Mouse (Mus musculus): ENCODE results near the gene Bcl11a. TPM values are rescaled to one million over a fixed set of nuclear protein-coding genes. Genes with fewer than 3 reads are reported as not detected.

Gene Bcl11a
- total and polyA plus RNA-seq, 3 experiments = 37.0 to 112 (median 83.8) TPM

DNA sequence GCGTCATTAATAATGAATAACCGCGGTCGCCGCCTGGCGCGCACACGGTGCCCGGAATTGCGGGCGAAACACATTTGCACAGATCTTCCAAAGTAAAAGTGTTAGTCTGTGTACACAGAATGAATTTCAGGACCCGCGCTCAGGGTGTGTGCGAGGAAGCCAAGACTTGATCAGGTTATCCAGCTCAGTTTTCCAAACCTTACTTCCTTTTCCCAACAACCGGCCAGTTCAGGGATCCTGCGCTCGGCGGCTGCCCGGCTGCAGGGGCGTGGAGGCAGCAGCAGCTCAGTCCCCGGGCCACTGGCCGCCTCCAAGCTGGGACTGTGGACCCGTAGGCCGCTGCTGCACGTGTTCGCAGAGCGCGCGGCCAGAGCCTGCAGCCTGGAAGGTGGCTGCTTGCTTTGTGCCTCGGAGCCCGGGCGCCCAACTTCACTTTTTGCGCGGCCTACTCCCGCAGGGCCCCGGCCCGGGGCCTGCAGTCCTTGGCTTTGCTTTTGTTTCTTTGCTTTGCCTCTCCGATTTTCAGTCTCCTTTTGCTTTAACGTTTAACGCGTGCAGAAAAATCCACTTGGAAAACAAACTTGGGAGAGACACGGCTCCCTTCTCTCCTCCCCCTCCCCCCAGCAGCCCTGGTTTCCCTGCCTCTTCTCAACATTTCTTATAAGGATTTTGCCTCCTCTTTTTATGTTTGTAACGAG, 4.0 kb downstream of the Bcl11a start:
- H3K9me3 ChIP-seq (replicated peaks; ENCODE audit: insufficient read depth, low read length) = no peaks in the 10 kb centered on the region
- DNase-seq (ENCODE audit: low read depth, low spot score) = peak; percentile 69
- peak; percentile 34; the same call in 1 of the 2 replicates for TF ChIP-seq SIN3A (IDR thresholded peaks at IDR 0.05; ENCODE audit: low read length)
- no peak for TF ChIP-seq USF2 (IDR thresholded peaks at IDR 0.05; ENCODE audit: borderline replicate concordance in 1 of 2, insufficient read depth in 1 of 2, low read depth in 1 of 2, low read length in 2 of 2)
- peak; percentile 74; the same call in 1 of the 2 replicates for TF ChIP-seq MAX (IDR thresholded peaks at IDR 0.05; ENCODE audit: low read length)
- no peak for TF ChIP-seq TCF12 (IDR thresholded peaks at IDR 0.05; ENCODE audit: low read depth, low read length)
- TF ChIP-seq UBTF (IDR thresholded peaks at IDR 0.05; ENCODE audit: borderline replicate concordance, insufficient read depth, low read depth, low read length) = peak; percentile 70; the same call in 1 of the 2 replicates
- peak; percentile 95 for TF ChIP-seq MXI1 (IDR thresholded peaks at IDR 0.05; ENCODE audit: low read depth, low read length)
- peak; percentile 18; the same call in 1 of the 2 replicates for TF ChIP-seq NELFE (IDR thresholded peaks at IDR 0.05; ENCODE audit: low read depth, low read length)
- 0 out of 2 replicates have a peak, but pooled peaks have one; percentile 6 for TF ChIP-seq SMC3 (IDR thresholded peaks at IDR 0.05; ENCODE audit: low read depth, low read length)
- TF ChIP-seq MYC (IDR thresholded peaks at IDR 0.05; ENCODE audit: low read depth, low read length) = peak; percentile 64
- peak in 1 of 2 experiments; percentile 57; a peak in 3 of 4 replicates for TF ChIP-seq POLR2A (IDR thresholded peaks at IDR 0.05; ENCODE audit: control insufficient read depth in 1 of 2, insufficient read depth in 1 of 2, low read depth in 1 of 2, low read length in 2 of 2, poor library complexity in 1 of 2)
- H3K36me3 ChIP-seq (ENCODE audit: control insufficient read depth in 1 of 2, insufficient read depth in 2 of 2, low read length in 2 of 2) = peaks cover 18 to 34% of the 10 kb centered on the region in 2 experiments
- peaks cover 94% of the 10 kb centered on the region for H3K79me2 ChIP-seq (ENCODE audit: control insufficient read depth, insufficient read depth, low read length, poor library complexity)
- peak overlapping the region; percentile 98 for H3K9ac ChIP-seq (ENCODE audit: control insufficient read depth, low read depth, low read length, poor library complexity, severe bottlenecking)
- peak overlapping the region; percentile 96 for H3K27ac ChIP-seq (ENCODE audit: control insufficient read depth, low read depth, low read length)
- peak overlapping the region; percentile 69 to 82 for H3K4me3 ChIP-seq (ENCODE audit: control insufficient read depth in 1 of 2, insufficient read depth in 1 of 2, low read depth in 2 of 2, low read length in 2 of 2)
- no peaks in the 10 kb centered on the region for H3K27me3 ChIP-seq (ENCODE audit: control insufficient read depth in 1 of 2, insufficient read depth in 2 of 2, low read length in 2 of 2)
- H3K4me1 ChIP-seq (ENCODE audit: control insufficient read depth in 1 of 2, insufficient read depth in 2 of 2, low read length in 2 of 2) = peaks cover 9 to 18% of the 10 kb centered on the region in 2 experiments; a peak in 3 of 4 replicates

DNA sequence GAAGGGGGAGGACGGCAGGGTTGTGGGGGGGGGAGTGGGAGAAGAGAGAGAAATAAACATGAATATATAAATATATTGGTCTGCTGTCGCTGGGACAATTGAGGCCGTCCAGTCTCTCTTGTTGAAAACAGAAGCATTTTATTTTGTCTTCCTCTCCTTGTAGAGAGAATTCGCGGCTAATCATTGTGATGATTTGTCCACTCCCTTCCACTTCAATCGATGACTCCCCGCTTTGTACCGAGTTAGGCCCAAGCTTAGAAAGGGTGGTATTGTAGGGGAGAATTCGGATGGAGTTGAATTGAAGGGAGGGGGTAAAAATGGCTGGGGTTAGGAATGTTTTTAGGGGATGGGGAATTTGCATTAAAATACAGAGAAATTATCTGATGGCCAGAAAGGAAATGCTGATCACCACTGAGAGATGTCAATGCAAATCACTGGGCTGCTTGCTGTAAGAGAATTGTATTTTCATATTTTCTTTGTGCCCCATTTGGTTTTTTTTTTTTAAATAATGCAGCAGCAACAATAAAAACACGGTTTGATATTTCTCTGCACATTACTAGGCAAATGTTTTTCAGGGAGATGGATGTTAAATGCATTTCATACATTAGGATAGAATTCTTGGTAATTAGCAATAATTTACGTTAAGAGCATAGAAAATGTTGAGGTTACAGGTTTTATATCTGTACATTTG, 4.7 kb downstream of the Bcl11a start:
- TF ChIP-seq MAZ (IDR thresholded peaks at IDR 0.05; ENCODE audit: low read depth, low read length) (peak; percentile 71; the same call in 1 of the 2 replicates), SIN3A (IDR thresholded peaks at IDR 0.05; ENCODE audit: low read length) (peak; percentile 33), POLR2A (IDR thresholded peaks at IDR 0.05; ENCODE audit: control insufficient read depth in 1 of 2, insufficient read depth in 1 of 2, low read depth in 1 of 2, low read length in 2 of 2, poor library complexity in 1 of 2) (no peak; a peak in 1 of 4 replicates), CHD1 (IDR thresholded peaks at IDR 0.05; ENCODE audit: low read depth, low read length) (peak; percentile 93; the same call in 1 of the 2 replicates), ZMIZ1 (IDR thresholded peaks at IDR 0.05; ENCODE audit: low read depth, low read length) (peak; percentile 43), GATA1 (IDR thresholded peaks at IDR 0.05; ENCODE audit: low read depth, low read length) (peak; percentile 61; the same call in 1 of the 2 replicates), ZNF384 (IDR thresholded peaks at IDR 0.05; ENCODE audit: low read depth, low read length) (peak; percentile 57; the same call in 1 of the 2 replicates), ETS1 (IDR thresholded peaks at IDR 0.05; ENCODE audit: low read depth, low read length) (0 out of 2 replicates have a peak, but pooled peaks have one; percentile 6), TAL1 (IDR thresholded peaks at IDR 0.05; ENCODE audit: low read length) (no peak), USF2 (IDR thresholded peaks at IDR 0.05; ENCODE audit: borderline replicate concordance in 1 of 2, insufficient read depth in 1 of 2, low read depth in 1 of 2, low read length in 2 of 2) (no peak), GABPA (IDR thresholded peaks at IDR 0.05; ENCODE audit: low read depth, low read length) (no peak), E2F4 (IDR thresholded peaks at IDR 0.05; ENCODE audit: borderline replicate concordance, low read depth, low read length) (no peak), TBP (IDR thresholded peaks at IDR 0.05; ENCODE audit: low read depth, low read length) (0 out of 2 replicates have a peak, but pooled peaks have one; percentile 10)
- Histone ChIP-seq H3K36me3 (ENCODE audit: control insufficient read depth in 1 of 2, insufficient read depth in 2 of 2, low read length in 2 of 2) (peaks cover 25 to 40% of the 10 kb centered on the region in 2 experiments), H3K27me3 (ENCODE audit: control insufficient read depth in 1 of 2, insufficient read depth in 2 of 2, low read length in 2 of 2) (no peaks in the 10 kb centered on the region), H3K4me1 (ENCODE audit: control insufficient read depth in 1 of 2, insufficient read depth in 2 of 2, low read length in 2 of 2) (peaks cover 9 to 18% of the 10 kb centered on the region in 2 experiments), H3K79me2 (ENCODE audit: control insufficient read depth, insufficient read depth, low read length, poor library complexity) (peaks cover 93% of the 10 kb centered on the region), H3K9me3 (replicated peaks; ENCODE audit: insufficient read depth, low read length) (no peaks in the 10 kb centered on the region), H3K9ac (ENCODE audit: control insufficient read depth, low read depth, low read length, poor library complexity, severe bottlenecking) (peak overlapping the region; percentile 98), H3K27ac (ENCODE audit: control insufficient read depth, low read depth, low read length) (peak overlapping the region; percentile 96), H3K4me3 (ENCODE audit: control insufficient read depth in 1 of 2, insufficient read depth in 1 of 2, low read depth in 2 of 2, low read length in 2 of 2) (peak overlapping the region; percentile 69 to 82)
- DNase-seq (ENCODE audit: low read depth, low spot score) = peak; percentile 57

Data from MEL (cell line).